Mouse (Mus musculus) forebrain, embryonic 10.5 days (tissue): ENCODE results near the gene Rnf32. TPM values are rescaled to one million over a fixed set of nuclear protein-coding genes. Genes with fewer than 3 reads are reported as not detected.

ENCODE experiments used
- DNase-seq: peaks from one replicate; pipeline ENCODE4 v3.0.0-alpha.2; 2017; ENCODE audit warnings: low spot score; ENCODE audit errors: extremely low spot score
- H3K27ac ChIP-seq: fragments of 300-500 bp; sonication (generic); 2 replicates; pipeline ENCODE4 v1.5.1; 2016; ENCODE audit warnings: mild to moderate bottlenecking
- H3K27me3 ChIP-seq: fragments of 300-500 bp; sonication (generic); 2 replicates; pipeline ENCODE4 v1.6.1; 2016; ENCODE audit warnings: mild to moderate bottlenecking; ENCODE audit not compliant: poor library complexity, severe bottlenecking
- H3K36me3 ChIP-seq: fragments of 300-500 bp; sonication (generic); replicated peaks from 2 replicates; pipeline ENCODE4 v1.6.1; 2016; ENCODE audit warnings: mild to moderate bottlenecking, moderate library complexity
- H3K4me1 ChIP-seq: fragments of 300-500 bp; sonication (generic); 2 replicates; pipeline ENCODE4 v1.6.1; 2016
- H3K4me3 ChIP-seq: fragments of 300-500 bp; sonication (generic); 2 replicates; pipeline ENCODE4 v1.5.1; 2016; ENCODE audit warnings: mild to moderate bottlenecking, moderate library complexity
- H3K9me3 ChIP-seq: fragments of 300-500 bp; sonication (generic); 2 replicates; pipeline ENCODE4 v1.6.1; 2016; ENCODE audit warnings: mild to moderate bottlenecking, moderate library complexity
- WGBS: fragments of 180-500 bp; shearing (Covaris S2); methylation state at CpG from one replicate; pipeline ENCODE4 v1.1.7; 2016; 5-methylcytosine and 5-hydroxymethylcytosine counted together
- polyA plus RNA-seq: library from polyadenylated mRNA; unstranded; fragments of >200 nt; fragmentation: Nextera tagmentation; extraction: Ambion mirVana; gene quantifications from 2 replicates; pipeline ENCODE4 v1.2.1, GENCODE M21; 2016

The Rnf32 gene
- polyA plus RNA-seq = 4.8 and 6.3 TPM in 2 replicates

DNA sequence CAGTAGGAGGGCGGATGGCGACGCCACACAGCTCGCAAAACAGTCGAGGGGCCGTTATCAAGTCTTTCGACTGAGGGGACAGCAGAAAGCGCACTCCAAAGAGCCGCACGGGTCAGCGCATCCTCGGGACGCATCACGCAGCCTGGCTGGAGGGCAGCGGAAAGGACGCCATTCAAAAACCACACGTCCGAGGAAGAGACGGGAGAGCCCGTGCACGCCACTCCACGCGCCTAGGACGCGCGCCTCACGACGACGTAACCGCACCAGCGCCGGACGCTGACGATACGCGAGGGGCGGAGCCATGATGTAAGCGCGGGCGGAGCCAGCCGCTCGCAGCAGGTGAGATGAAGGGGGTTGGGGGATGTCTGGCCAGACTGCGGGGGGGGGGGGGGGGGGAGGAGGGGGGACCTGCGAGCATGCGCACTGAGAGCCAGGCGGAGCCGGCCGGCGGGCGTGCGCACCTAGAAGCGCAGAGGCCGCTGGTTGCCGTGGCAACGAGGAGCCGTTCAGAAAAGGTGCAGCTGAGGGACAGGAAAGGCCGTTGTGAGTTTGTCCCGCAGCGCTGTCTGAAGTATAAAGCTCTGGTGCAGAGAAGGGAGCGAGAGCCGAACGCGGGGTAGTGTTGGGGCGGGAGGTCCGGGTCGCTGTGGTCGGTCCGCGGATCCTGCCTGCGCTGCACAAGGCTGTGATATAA, at the start of gene Rnf32:
Gene Rnf32, plus strand, starts transcription at position 423 of the 694 bp plus-strand sequence.
- H3K36me3 ChIP-seq = no peaks in the 10 kb centered on the region
- peak within 1 kb of the TSS; percentile 92 for H3K27ac ChIP-seq
- peak; percentile 96 for DNase-seq
- under 1% methylated on average over 69 of the region's 70 CpGs for WGBS
- no peaks in the 10 kb centered on the region for H3K9me3 ChIP-seq
- no peaks in the 10 kb centered on the region for H3K27me3 ChIP-seq
- H3K4me1 ChIP-seq = peaks cover 16% of the 10 kb centered on the region
- peak within 1 kb of the TSS; percentile 64 for H3K4me3 ChIP-seq

- Histone ChIP-seq H3K36me3 (no peaks in the 10 kb centered on the region), H3K27ac (no peak overlapping the region), H3K9me3 (no peaks in the 10 kb centered on the region), H3K4me1 (no peaks in the 10 kb centered on the region), H3K4me3 (no peak overlapping the region), H3K27me3 (no peaks in the 10 kb centered on the region)
- no peak for DNase-seq
- 75% methylated on average over 4 of the region's 4 CpGs for WGBS
These were observed 45.6 kb upstream of the Rnf32 start for GRCm38 (mm10) chr5:29150146-29150545.

DNA sequence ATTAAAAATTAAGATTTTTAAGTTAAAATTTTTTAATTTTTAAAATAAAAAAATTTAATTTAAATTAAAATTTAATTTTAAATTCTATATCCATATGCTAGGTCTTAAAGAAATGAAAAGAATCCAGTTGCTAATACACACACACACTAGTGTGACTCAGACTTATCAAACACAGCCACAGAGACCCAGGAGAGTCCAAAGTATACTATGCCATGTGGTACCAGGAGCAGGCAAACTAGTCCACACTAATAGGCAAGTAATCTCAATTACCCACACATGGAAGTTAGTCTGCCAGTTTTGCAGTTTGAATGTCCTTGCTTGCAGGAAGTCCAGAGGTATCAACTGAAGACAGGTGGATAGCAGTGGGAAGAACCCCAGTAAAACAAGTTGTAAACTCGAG, 35.9 kb upstream of the Rnf32 start:
- no peaks in the 10 kb centered on the region for H3K4me1 ChIP-seq
- 56% methylated on average over 1 of the region's 1 CpGs for WGBS
- DNase-seq = no peak

GRCm38 (mm10) chr5:29166947-29167346, 28.8 kb upstream of the Rnf32 start:
- no peaks in the 10 kb centered on the region for H3K9me3 ChIP-seq
- H3K27ac ChIP-seq = no peak overlapping the region
- DNase-seq = no peak
- no peak overlapping the region for H3K4me3 ChIP-seq
- no peaks in the 10 kb centered on the region for H3K36me3 ChIP-seq
- H3K27me3 ChIP-seq = no peaks in the 10 kb centered on the region
- peaks cover 19% of the 10 kb centered on the region for H3K4me1 ChIP-seq
- WGBS = 94% methylated on average over 2 of the region's 2 CpGs

More for the DNA sequence above, 35.9 kb upstream of the Rnf32 start:
- H3K36me3 ChIP-seq = no peaks in the 10 kb centered on the region
- no peak overlapping the region for H3K27ac ChIP-seq
- H3K27me3 ChIP-seq = no peaks in the 10 kb centered on the region
- no peaks in the 10 kb centered on the region for H3K9me3 ChIP-seq
- no peak overlapping the region for H3K4me3 ChIP-seq

DNA sequence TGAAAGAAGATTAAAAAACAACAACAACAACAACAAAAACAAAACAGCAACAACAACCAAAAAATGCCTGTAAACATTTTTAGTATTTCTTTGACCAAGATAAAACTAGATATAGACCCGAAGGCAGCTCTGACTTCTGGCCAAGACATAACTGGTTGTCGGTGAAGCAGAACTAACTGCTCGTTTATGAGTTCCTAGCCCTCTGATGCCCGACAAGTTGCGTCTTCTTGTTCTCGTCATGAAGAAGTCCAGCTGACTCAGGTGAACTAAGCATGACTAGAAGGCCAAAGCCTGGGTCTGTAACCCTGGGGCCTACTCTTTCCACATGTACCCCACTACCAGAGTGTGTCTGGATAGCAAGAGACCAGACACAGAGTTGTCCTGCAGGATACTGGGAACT, 25.6 kb upstream of the Rnf32 start:
- H3K4me1 ChIP-seq = peaks cover 19% of the 10 kb centered on the region
- DNase-seq = no peak
- H3K27ac ChIP-seq = peak overlapping the region; percentile 45; the same call in 1 of the 2 replicates
- 76% methylated on average over 6 of the region's 6 CpGs for WGBS
- H3K4me3 ChIP-seq = no peak overlapping the region
- no peaks in the 10 kb centered on the region for H3K27me3 ChIP-seq
- H3K9me3 ChIP-seq = no peaks in the 10 kb centered on the region
- H3K36me3 ChIP-seq = no peaks in the 10 kb centered on the region

DNA sequence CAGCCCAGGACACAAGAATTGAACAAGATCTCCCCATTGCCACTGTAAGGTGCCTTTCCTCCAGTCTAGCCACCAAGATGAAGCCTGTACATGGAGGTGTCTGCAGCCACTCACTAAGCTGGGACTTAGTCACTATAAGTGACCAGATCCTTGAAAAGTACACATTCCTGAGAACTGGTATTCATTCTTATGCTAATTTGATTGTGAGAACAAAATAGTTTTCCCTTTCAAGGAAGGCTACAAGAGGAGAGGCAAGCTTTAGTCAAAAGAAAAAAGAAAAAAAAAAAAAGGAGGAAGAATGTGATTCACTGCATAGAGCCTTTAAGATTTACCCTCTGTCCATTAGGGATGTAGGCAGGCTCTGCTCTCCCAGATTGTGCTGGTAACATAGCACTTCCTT, 24.6 kb upstream of the Rnf32 start:
- Histone ChIP-seq H3K4me3 (no peak overlapping the region), H3K27me3 (no peaks in the 10 kb centered on the region), H3K27ac (0 out of 2 replicates have a peak overlapping the region, but pooled peaks have one; percentile 45), H3K9me3 (no peaks in the 10 kb centered on the region), H3K4me1 (peaks cover 19% of the 10 kb centered on the region), H3K36me3 (no peaks in the 10 kb centered on the region)
- DNase-seq = no peak

DNA sequence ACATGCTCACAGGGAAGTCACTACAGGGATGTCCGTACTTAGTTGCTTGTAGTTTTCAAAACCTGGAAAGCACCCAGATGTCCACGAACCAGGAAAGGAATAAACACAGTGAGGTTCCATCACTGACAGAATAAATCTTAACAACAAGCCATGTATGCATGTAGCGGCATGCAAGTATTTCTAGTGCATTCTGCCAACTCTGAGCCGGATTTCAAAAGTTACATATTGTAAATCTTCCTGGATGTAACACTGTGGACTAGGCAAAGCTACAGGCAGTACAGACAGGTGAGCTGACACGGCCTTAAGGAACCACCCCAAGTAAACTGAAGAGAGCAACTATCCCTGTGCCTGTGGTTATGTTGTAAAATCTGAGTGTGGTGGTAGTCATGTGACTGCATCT, 9.0 kb upstream of the Rnf32 start:
- Histone ChIP-seq H3K9me3 (no peaks in the 10 kb centered on the region), H3K27me3 (no peaks in the 10 kb centered on the region), H3K36me3 (no peaks in the 10 kb centered on the region), H3K4me1 (peaks cover 4% of the 10 kb centered on the region; the same call in 1 of the 2 replicates), H3K4me3 (no peak overlapping the region), H3K27ac (no peak overlapping the region)
- no peak for DNase-seq
- 89% methylated on average over 5 of the region's 5 CpGs for WGBS

- no peak for DNase-seq
- Histone ChIP-seq H3K36me3 (no peaks in the 10 kb centered on the region), H3K27ac (peak overlapping the region; percentile 92), H3K9me3 (no peaks in the 10 kb centered on the region), H3K4me1 (peaks cover 16% of the 10 kb centered on the region), H3K4me3 (peak overlapping the region; percentile 64), H3K27me3 (no peaks in the 10 kb centered on the region)
- WGBS = 2% methylated on average over 9 of the region's 9 CpGs
These were observed 592 bp upstream of the Rnf32 start for GRCm38 (mm10) chr5:29195231-29195569.

- Histone ChIP-seq H3K4me1 (peaks cover 16% of the 10 kb centered on the region), H3K27me3 (no peaks in the 10 kb centered on the region), H3K4me3 (peak overlapping the region; percentile 64), H3K36me3 (no peaks in the 10 kb centered on the region), H3K9me3 (no peaks in the 10 kb centered on the region), H3K27ac (peak overlapping the region; percentile 92)
- WGBS = 11% methylated on average over 12 of the region's 12 CpGs
- DNase-seq = no peak
These were observed 469 bp downstream of the Rnf32 start for GRCm38 (mm10) chr5:29196264-29196658.

- H3K4me3 ChIP-seq = 0 out of 2 replicates have a peak overlapping the region, but pooled peaks have one; percentile 64
- WGBS = 93% methylated on average over 4 of the region's 4 CpGs
- no peaks in the 10 kb centered on the region for H3K9me3 ChIP-seq
- peaks cover 16% of the 10 kb centered on the region for H3K4me1 ChIP-seq
- no peak overlapping the region for H3K27ac ChIP-seq
- DNase-seq = no peak
- H3K36me3 ChIP-seq = no peaks in the 10 kb centered on the region
- no peaks in the 10 kb centered on the region for H3K27me3 ChIP-seq
These were observed 1.4 kb downstream of the Rnf32 start for GRCm38 (mm10) chr5:29197187-29197586.

DNA sequence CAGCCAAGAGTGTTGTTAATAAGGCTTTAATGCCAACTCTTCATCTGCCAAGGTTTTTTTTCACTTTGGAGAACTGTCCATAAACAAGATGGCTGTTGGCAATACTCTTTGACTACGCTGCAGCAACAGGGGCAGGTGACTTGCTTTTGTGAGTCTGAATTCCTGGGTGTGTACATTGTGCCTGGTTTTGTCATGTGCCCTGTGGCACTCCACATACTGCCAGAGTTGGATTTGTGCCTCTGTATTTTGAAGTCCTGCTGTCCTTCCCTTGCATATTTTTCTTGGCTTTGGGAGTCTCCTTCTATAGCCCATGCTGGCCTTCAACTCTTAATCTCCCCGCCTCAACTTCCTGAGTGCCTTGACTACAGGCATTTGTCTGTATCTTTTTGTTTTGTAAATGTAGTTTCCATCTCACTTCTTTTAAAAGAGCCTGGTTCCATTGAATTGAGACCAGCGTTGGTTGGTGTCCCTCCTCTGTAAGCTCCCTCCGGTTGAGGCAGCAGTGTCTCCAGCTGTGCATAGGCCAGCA, 3.2 kb downstream of the Rnf32 start:
- Histone ChIP-seq H3K27me3 (no peaks in the 10 kb centered on the region), H3K36me3 (no peaks in the 10 kb centered on the region), H3K4me3 (no peak overlapping the region), H3K9me3 (no peaks in the 10 kb centered on the region), H3K4me1 (peaks cover 16% of the 10 kb centered on the region), H3K27ac (no peak overlapping the region)
- DNase-seq = no peak
- 68% methylated on average over 4 of the region's 4 CpGs for WGBS

- no peaks in the 10 kb centered on the region for H3K9me3 ChIP-seq
- no peaks in the 10 kb centered on the region for H3K27me3 ChIP-seq
- no peak for DNase-seq
- H3K4me1 ChIP-seq = peaks cover 15% of the 10 kb centered on the region
- H3K4me3 ChIP-seq = no peak overlapping the region
- WGBS = 95% methylated on average over 3 of the region's 3 CpGs
- no peaks in the 10 kb centered on the region for H3K36me3 ChIP-seq
- no peak overlapping the region for H3K27ac ChIP-seq
These were observed 4.1 kb downstream of the Rnf32 start for GRCm38 (mm10) chr5:29199868-29200267.

DNA sequence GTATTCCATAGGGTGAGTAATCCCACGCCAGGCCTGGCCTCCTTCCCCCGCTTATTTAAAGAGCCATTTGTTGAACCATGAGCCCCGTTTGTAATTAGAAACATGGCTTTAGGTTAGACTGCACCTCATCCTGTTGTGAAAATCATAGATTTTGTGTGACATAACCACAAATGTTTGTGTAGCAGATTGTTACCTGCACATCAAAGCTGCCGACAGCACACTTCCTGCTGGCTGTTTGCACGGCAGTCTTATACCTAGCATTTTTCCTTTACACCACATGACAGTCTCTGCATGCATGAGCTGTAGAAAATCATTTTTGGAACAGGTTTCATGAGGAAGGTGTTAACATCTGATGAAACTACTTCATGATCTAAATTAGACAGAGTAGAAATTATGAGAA, 9.9 kb downstream of the Rnf32 start:
- 92% methylated on average over 5 of the region's 5 CpGs for WGBS
- no peak for DNase-seq
- Histone ChIP-seq H3K27me3 (no peaks in the 10 kb centered on the region), H3K9me3 (no peaks in the 10 kb centered on the region), H3K27ac (no peak overlapping the region), H3K4me3 (no peak overlapping the region), H3K4me1 (no peaks in the 10 kb centered on the region), H3K36me3 (no peaks in the 10 kb centered on the region)
